Mouse (Mus musculus) T-helper 2 cell (primary cell): Measurements from ENCODE around the gene Cacna1c.
"Not testable (repeated sequence)": the region's sequence is repeated elsewhere in the genome, so short reads cannot be mapped to it uniquely, and the experiment has no call there.

Experiments
- in situ Hi-C: fragments of 300-600 bp; cut with MboI, MseI; formaldehyde crosslinking; loops from one replicate; pipeline ENCODE4 v1.15.1; 2025; ENCODE audit warnings: high pct_unique_total_duplicates

The Cacna1c gene

DNA sequence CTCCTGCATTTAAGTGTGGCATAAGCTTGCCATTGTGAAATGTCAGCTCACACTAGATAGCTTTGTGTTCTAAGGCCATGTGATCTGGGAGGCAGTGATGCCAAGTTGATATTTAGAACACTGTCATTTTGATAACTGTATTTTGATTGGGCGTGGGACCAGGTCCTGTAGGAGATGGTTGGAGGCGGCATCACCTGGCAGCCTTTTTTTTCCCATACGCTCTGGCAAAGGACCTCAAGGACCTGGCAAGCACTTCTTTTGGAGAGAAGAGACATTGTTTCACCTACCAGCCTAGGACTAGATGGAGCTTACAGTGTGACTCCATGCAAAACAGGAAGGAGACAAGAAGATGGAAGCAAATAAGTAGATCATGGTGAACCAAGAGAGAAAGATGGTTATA, 572.6 kb downstream of the Cacna1c start:
- in situ Hi-C loops, result no loop called here

DNA sequence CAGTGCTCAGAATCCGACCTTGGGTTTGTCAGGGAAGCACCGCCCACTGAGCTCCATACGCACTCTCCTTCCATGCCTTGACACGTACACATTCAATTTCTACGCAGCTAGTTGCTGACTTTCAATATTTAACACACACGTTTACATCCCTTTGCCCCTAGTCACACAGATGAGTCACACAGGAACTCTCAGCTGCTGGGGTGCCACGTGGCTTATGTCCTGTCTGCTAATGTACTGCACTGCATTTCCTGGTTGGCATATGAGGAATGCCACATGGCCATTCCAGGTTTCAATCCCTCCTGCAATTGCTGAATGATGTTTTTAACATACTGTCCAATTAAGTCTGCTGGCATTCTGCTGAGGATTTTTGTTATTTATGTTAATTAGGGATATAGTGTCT, 574.4 kb downstream of the Cacna1c start:
- in situ Hi-C loops, result no loop called here

DNA sequence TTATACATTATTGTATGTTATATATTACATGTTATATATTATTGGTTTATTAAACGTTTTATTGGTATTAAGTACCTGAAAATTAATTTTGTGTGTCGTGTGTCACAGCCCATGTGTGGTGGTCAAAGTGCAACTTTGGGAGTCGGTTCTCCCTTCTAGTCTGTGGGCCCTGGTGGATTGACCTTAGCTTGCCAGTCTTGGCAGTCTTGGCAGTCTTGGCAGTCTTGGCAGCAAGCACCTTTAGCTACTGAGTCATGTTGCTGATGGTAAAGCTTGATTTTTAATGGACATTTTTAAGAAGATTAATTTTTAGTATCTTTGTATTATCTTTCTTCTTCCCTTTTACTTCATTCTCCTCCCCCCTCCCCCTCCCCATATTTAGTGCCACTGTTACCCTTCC, 574.8 kb downstream of the Cacna1c start:
- in situ Hi-C loops, result no loop called here

DNA sequence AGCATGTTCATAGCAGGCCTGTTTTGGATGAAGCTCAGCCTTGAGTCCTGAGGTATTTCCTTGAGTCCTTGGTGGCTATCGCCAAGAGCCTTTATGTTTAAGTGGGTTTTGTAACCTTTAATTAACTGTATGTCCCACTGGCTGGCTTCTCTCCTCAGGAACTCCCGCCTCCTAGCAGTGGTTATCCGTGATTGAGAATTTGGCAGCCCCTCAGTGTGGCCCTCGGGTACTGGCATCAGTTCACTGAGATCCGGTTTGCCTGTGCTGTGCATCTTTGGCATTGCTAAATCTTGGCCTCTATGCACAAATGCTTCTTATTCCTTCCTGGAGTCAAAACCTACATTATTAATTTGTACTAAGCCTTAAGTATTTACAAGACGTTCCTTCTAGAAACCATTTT, 587.3 kb downstream of the Cacna1c start:
- in situ Hi-C loops, result no loop called here

DNA sequence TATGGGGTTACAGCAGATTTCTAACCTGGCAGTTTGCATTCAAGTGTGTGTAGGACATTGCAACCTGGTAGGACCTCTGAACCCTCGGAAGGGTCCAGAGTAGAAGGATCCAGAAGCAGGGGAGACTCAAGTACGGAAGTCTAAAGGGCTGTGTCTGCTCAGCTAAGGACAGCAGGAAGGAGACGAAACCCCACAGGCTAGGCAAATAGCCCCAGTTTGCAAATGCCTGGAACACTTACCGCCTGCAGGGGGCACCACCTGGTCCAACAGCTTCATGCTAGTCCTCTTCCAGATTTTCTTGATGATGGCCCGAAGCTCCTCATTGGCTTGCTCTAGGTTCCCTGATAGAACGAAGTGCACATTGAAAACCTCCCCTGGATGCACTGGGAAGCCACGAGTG, 590.2 kb downstream of the Cacna1c start:
- in situ Hi-C loops, result no loop called here

DNA sequence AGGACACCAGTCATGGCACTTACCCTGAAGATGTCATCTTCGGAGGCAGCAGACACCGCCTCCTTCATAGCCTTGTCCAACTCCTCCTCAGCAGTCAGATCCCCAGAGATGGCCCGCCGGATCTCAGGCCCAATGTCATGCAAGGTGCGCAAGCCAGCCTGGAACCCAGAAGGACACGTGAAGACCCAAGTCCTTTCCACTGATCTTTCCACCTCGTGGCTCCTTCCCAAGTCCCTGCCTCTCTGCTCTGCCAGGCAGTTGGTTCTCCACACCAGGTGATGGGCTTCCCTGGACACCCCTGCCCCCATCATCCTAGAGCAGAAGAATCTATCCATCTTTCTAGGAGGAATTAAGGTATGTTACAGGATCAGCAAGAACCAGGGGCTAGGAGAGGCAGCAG, 592.4 kb downstream of the Cacna1c start:
- in situ Hi-C loops, result no loop called here

DNA sequence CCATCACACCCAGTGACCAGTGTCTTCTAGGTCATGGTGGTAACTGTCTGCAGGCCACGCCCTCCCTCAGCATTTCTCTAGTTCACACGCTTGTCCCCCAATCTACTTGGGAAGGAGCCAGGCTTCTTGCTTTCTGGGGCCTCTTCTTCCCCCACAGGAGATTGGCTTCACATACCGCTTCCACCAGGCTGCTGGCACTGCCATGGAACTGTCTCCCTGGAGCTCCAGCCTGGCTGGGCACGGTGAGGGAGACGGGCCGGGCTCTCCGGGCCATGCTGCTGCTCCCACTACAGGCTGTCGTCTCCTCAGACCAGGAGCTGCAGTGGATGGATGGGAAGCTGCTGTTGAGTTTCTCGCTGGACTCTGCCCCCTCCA, 600.5 kb downstream of the Cacna1c start:
- in situ Hi-C loops, result no loop called here

DNA sequence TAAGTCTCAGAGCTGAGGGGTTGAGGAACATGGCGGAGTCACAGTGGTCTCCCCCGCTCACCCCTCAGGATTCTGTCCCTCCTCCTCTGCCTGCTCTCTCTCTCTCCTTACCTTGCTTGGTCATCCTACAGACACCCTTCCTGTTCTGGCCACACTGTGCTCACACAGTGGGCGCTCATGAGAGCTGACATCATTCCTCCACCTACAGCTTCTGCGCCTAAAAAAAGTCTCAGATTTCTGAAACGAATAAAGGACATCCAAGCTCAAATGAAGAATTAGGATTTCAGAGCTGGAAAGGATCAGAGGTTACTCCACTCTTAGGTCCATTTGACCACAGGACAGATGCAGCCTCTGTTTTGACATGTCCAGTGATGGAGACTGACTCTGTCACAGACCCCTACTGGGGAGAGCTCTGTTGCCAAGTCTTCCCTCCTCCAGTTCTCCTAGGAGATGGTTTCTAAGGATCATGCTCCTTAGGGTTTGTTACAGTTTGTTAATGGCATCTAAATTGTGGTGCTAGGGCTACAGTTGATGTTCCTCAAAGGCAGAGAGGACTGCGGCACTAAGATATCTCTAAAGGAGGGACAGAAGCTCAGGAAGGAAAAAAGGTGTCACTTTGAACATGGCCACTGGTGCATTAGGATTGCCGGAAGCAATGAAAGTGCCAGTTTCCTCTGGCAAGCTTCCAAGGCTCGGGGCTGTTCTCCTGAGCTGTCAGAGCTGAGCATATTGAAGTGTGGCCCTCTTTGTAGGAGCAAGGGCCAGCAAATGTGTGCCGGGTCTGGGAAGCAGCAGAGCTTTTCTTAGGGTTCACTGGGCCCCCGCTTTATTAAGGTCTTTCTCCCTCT, 601.2 kb downstream of the Cacna1c start:
- in situ Hi-C loops, result no loop called here

DNA sequence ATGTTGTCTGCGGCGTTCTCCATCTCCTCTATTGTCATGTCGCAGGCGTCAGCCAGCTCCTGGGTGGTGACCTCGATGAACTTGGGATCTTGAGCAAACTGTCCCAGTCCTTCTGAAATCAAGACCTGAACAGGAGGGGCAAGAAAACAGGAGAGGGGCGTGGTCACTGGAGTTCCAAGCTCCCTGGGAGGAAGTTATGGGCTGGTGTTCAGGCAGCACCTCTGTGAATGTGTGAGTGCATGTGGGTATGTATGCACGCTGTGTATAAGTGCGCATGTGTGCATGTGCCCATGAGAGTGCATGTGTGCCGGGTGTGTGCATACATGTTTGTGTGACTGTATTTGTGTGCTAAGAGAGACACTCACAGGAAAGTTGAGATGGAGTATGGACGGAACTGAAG, 602.1 kb downstream of the Cacna1c start:
- in situ Hi-C loops, result no loop called here

DNA sequence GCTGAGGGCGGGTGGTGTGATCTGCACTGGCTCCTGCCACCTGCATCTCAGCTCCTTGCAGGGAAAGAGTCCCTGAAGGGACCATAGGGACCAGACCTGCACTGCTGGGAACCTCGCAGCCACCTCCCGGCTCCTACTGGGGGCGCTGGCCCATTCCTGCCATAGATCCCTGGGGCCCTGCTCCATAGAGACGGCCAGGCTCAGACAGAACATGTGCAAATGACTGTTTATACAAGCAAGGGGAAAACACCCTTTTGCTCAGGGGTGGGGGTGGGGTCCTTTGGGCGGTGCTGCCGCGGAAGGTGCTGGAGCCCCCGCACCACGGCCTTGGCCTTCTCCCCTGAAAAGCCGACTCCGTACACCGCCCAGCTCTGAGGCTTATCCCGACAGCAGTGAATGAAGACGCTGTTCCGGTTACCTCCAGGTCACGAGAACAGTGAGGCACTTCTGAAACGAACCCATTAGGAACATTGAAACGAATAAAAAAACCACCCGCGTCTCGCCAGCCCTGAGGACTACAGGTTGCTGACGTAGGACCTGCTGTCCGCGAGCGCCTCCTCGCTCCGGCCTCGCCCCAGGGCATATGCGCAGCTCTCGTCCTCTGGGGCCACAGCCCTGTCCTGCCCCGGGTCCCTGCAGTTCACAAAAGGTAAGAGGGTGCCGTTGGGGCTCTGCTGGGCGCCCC, 602.7 kb downstream of the Cacna1c start:
- in situ Hi-C loops, result no loop called here

DNA sequence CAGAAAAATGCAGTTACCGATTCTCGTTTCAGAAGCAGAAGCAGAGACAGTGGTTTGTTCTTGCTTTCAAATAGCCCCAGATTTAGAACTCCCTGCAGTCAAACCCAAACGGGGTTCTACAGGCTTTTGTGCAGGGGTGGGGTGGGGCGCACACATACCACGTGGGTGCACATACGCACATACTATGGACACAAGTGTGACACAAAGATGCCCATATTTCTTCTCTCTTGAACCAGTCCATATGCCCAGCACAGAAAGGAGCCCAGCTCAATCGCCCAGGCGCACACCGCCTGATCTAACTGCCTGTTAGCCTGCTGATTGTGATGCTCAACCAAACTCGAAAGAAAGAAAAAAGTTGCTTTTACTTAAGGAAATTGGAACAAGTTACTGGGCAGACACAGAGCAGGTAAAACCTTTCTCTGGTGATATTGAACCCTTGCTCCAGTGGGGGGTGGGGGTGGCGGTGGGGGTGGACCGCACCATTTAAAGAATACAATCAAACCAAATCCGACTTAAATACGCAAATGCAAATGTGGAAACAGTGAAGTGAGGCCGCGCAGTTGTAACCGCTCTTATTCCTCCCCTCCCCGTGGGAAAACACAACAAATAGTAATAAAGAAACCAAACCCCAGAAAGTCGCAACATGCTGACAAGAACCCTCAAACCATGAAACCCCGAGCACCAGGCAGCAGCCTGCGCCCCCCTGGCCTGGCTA, 603.4 kb downstream of the Cacna1c start:
- in situ Hi-C loops, result no loop called here

DNA sequence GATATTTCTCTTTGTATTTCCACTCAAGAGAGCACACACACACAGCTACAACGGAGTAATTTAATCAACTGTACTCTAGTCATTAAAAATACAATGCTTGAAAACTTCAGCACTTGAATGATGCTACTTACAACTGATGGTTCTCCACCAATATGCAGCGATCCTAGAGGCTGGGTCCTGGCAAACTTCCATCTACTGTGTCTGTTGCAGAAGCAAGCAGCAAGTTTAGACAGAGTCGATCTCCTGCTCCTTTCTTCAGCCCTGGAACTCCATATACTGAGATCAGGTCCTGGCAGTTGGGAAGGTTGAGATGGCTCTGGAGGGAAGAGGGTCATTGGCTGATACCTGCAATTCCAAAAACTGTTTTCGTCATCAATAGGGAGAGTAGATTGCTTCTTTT, 617.5 kb downstream of the Cacna1c start:
- in situ Hi-C loops, result not testable (repeated sequence)

DNA sequence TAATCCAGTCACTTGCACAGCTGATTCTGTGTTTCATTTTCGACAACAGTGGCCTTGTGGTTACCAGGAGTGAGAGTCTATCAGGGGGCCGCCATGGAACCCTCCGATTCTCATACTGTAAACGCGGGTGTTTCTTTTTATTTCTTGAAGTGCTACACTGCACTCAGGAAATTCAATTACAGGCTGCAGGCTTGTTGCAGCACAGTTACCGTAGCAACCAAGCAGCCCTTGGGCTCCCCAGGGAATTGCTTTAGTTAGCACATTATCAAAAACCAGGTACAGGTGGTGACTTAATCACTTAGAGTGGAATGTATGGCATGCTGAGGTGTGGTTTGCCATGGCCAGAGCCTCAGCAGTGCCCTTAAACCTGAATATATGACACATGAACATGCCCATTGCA, 621.9 kb downstream of the Cacna1c start:
- in situ Hi-C loops, result no loop called here

DNA sequence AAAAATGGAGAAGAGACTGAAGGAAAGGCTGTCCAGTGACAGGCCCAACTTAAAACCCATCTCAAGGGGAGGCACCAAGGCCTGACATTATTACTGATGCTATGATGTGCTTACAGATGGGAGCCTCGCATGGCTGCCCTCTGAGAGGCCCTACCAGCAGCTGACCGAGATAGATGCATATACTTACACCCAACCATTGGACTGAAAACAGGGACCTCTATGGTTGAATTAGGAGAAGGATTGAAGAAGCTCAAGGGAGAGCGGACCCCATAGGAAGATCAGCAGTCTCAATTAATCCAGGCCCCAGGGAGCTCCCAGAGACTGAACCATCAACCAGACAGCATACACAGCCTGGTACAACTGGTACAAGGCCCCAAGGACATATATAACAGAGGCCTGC, 628.4 kb downstream of the Cacna1c start:
- in situ Hi-C loops, result no loop called here

DNA sequence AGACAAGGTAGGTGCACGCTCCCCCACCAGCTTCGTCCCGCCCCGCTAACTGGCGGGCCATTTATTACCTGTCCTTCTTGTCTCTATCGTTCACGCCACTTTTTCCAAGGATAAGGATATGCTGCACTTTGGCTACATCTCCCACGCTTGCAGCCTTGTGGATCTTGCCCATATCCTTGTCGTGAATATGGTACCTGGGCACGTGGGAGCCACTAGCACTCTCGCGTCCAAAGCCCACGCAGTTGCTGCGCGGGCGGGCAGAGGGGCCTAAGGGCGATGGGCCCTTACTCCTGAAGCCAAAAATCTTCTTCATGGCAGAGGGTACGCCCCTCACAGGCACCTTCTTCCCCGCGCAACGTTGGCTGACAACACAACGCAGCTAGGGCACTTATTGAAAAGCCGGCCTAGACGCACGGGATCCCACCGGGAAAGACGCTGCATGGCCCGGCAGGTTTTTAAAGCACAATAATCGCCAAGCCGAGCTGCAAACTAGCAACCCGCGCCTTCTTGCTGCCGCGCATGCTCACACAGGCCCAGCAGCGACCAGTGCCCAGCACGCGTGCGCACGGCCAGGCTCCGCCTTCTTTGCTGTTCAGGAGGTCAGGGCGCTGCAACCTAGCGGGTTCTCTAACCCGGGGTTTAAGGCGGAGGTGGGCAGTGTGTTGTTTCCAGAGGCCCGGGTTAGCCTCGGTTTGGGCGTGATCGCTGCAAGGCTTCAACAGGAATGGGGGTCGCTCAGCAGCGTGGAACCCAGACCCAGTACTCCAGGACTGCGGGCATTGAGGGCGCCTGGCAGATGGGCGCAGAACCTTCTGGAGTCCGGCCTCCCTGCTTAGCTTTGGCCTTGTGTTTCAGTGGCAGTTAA, 634.2 kb downstream of the Cacna1c start, which contains the start of gene Ankrd26:
Gene Ankrd26, minus strand, starts transcription at position 482 of the 865 bp plus-strand sequence.
- in situ Hi-C loops, result no loop called here

DNA sequence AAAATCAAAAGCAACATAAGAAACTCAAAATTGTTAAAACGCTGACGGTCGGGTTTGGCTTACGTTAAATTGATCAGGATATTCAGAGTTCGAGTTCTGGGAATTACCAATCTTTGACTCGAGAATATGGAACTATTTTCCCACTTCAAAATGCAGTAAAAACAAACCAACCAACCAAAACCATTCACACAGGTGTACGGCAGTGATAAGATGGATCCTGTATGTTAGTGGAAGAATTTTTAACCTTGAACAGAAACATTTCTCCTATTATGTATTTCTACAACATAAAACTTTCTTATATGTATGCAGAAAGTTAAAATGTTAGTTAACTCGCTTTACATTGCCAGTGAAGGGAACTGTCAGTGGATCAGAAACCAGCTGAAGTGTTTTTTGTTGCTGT, 635.0 kb downstream of the Cacna1c start:
- in situ Hi-C loops, result no loop called here

DNA sequence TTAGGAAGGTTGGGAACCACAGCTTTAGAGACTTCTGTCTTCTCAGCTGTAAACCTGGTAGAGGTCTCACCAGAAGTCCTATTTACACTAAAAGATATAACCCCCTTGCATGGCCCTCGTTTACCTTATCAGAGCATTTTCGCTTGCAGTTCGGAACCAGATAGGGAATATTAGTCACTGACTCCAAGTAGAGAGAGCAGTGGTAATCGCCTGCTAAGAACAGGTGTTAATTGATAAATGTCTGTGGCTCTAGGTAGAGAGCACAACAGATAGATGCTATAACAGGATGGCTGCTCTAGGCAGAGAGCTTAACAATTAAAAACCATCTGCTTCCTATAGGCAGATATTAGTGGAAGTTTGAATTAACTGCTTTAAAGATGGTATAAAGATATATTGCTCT, 657.6 kb downstream of the Cacna1c start:
- in situ Hi-C loops, result no loop called here
